Mouse (Mus musculus) small intestine, adult 2 months (tissue): Measurements from ENCODE around the gene Arhgap30.

Experiments
- CTCF ChIP-seq: fragments of 200-500 bp; IDR thresholded peaks from 2 replicates; pipeline ENCODE4 v1.5.1; 2012; ENCODE audit warnings: low read depth, mild to moderate bottlenecking, control low read depth, inconsistent platforms, low read length, moderate library complexity, mixed read lengths; ENCODE audit not compliant: insufficient replicate concordance, insufficient read length; ENCODE audit errors: extremely low read depth
- POLR2A ChIP-seq: fragments of 200-500 bp; IDR thresholded peaks from 2 replicates; pipeline ENCODE4 v1.6.1; 2012; ENCODE audit warnings: low read depth, mild to moderate bottlenecking, control low read depth, inconsistent platforms, low read length, moderate library complexity

- TF ChIP-seq CTCF (no peak), POLR2A (no peak)
Measured at GRCm38 (mm10) chr1:171435974-171436373, 47.2 kb downstream of the Arhgap30 start.
